Mouse (Mus musculus) hindbrain, postnatal 0 days (tissue): ENCODE data around the gene Abcg8. TPM values are rescaled to one million over a fixed set of nuclear protein-coding genes. Genes with fewer than 3 reads are reported as not detected.

Experiments
- ATAC-seq: fragments of 200-750 bp; cut with Nextera tagmentation; 2 replicates; pipeline ENCODE4 v1.8.0; 2017; ENCODE audit warnings: mild to moderate bottlenecking, moderate TSS enrichment, moderate library complexity
- DNase-seq: peaks from one replicate; pipeline ENCODE4 v3.0.0-alpha.2; 2015; ENCODE audit warnings: low spot score
- H3K27ac ChIP-seq: fragments of 300-500 bp; sonication (generic); 2 replicates; pipeline ENCODE4 v1.5.1; 2014; ENCODE audit warnings: mild to moderate bottlenecking
- H3K27me3 ChIP-seq: fragments of 300-500 bp; sonication (generic); 2 replicates; pipeline ENCODE4 v1.6.1; 2014; ENCODE audit warnings: low read length, mixed read lengths; ENCODE audit not compliant: insufficient read depth
- H3K36me3 ChIP-seq: fragments of 300-500 bp; sonication (generic); 2 replicates; pipeline ENCODE4 v1.6.1; 2014; ENCODE audit warnings: low read length, mixed read lengths; ENCODE audit not compliant: insufficient read depth
- H3K4me1 ChIP-seq: fragments of 300-500 bp; sonication (generic); 2 replicates; pipeline ENCODE4 v1.6.1; 2014; ENCODE audit warnings: antibody characterized with exemption, low read length, mixed read lengths; ENCODE audit not compliant: insufficient read depth
- H3K4me2 ChIP-seq: fragments of 300-500 bp; sonication (generic); 2 replicates; pipeline ENCODE4 v1.6.1; 2014; ENCODE audit warnings: low read depth, mild to moderate bottlenecking, low read length, moderate library complexity, mixed read lengths
- H3K4me3 ChIP-seq: fragments of 300-500 bp; sonication (generic); 2 replicates; pipeline ENCODE4 v1.5.1; 2014; ENCODE audit warnings: low read length
- H3K9ac ChIP-seq: fragments of 300-500 bp; sonication (generic); replicated peaks from 2 replicates; pipeline ENCODE4 v1.6.1; 2014; ENCODE audit warnings: mild to moderate bottlenecking, low read length, moderate library complexity, mixed read lengths
- H3K9me3 ChIP-seq: fragments of 300-500 bp; sonication (generic); 2 replicates; pipeline ENCODE4 v1.6.1; 2016; ENCODE audit warnings: low read length, mixed read lengths
- CTCF ChIP-seq: IDR thresholded peaks from 2 replicates; pipeline ENCODE4 v1.5.1; 2016; ENCODE audit warnings: antibody characterized with exemption, control low read depth, low read depth
- WGBS: fragments of 180-500 bp; shearing (Covaris S2); extraction: QIAGEN DNeasy Blood & Tissue Kit; methylation state at CpG from one replicate; pipeline ENCODE4 v1.1.7; 2014; 5-methylcytosine and 5-hydroxymethylcytosine counted together
- polyA plus RNA-seq: library from polyadenylated mRNA; unstranded; fragments of >200 nt; fragmentation: Nextera tagmentation; extraction: Ambion mirVana; gene quantifications from 2 replicates; pipeline ENCODE4 v1.2.1, GENCODE M21; 2015
- total RNA-seq: library from RNA; depleted of rRNA; stranded (reverse); fragments of >200 nt; gene quantifications from 2 replicates; pipeline ENCODE4 v1.2.3, GENCODE M21; 2014

Gene Abcg8
- total and polyA plus RNA-seq, 2 experiments from 2014 or later = not detected

GRCm38 (mm10) chr17:84684284-84684683 is 8.2 kb downstream of the Abcg8 start:
- no peak overlapping the region for H3K4me3 ChIP-seq
- DNase-seq = no peak
- H3K9ac ChIP-seq = no peak overlapping the region
- H3K27me3 ChIP-seq = no peaks in the 10 kb centered on the region
- no peak for ATAC-seq
- no peaks in the 10 kb centered on the region for H3K36me3 ChIP-seq
- H3K4me2 ChIP-seq = no peak overlapping the region
- no peaks in the 10 kb centered on the region for H3K9me3 ChIP-seq
- no peak for TF ChIP-seq CTCF
- WGBS = 38% methylated on average over 6 of the region's 6 CpGs
- no peak overlapping the region for H3K27ac ChIP-seq
- H3K4me1 ChIP-seq = no peaks in the 10 kb centered on the region

GRCm38 (mm10) chr17:84685286-84685685 is 9.2 kb downstream of the Abcg8 start:
- Histone ChIP-seq H3K4me3 (no peak overlapping the region), H3K36me3 (no peaks in the 10 kb centered on the region), H3K9ac (no peak overlapping the region), H3K4me2 (no peak overlapping the region), H3K4me1 (no peaks in the 10 kb centered on the region), H3K9me3 (no peaks in the 10 kb centered on the region), H3K27ac (no peak overlapping the region), H3K27me3 (no peaks in the 10 kb centered on the region)
- 78% methylated on average over 4 of the region's 4 CpGs for WGBS
- ATAC-seq (no peak), DNase-seq (no peak)
- TF ChIP-seq CTCF = no peak

- H3K9ac ChIP-seq = no peak overlapping the region
- no peak overlapping the region for H3K4me2 ChIP-seq
- DNase-seq = no peak
- no peak overlapping the region for H3K4me3 ChIP-seq
- no peak for ATAC-seq
- no peak overlapping the region for H3K27ac ChIP-seq
- WGBS = 72% methylated on average over 5 of the region's 5 CpGs
- H3K27me3 ChIP-seq = no peaks in the 10 kb centered on the region
- H3K36me3 ChIP-seq = no peaks in the 10 kb centered on the region
- no peaks in the 10 kb centered on the region for H3K9me3 ChIP-seq
- H3K4me1 ChIP-seq = no peaks in the 10 kb centered on the region
- no peak for TF ChIP-seq CTCF
Measured at GRCm38 (mm10) chr17:84687994-84688393, 11.9 kb downstream of the Abcg8 start.

GRCm38 (mm10) chr17:84688834-84689233 is 12.7 kb downstream of the Abcg8 start:
- WGBS = 87% methylated on average over 11 of the region's 11 CpGs
- H3K4me2 ChIP-seq = no peak overlapping the region
- no peaks in the 10 kb centered on the region for H3K9me3 ChIP-seq
- no peaks in the 10 kb centered on the region for H3K4me1 ChIP-seq
- no peaks in the 10 kb centered on the region for H3K27me3 ChIP-seq
- ATAC-seq = no peak
- no peak overlapping the region for H3K4me3 ChIP-seq
- DNase-seq = no peak
- H3K9ac ChIP-seq = no peak overlapping the region
- TF ChIP-seq CTCF = no peak
- no peaks in the 10 kb centered on the region for H3K36me3 ChIP-seq
- H3K27ac ChIP-seq = no peak overlapping the region

GRCm38 (mm10) chr17:84689316-84689715 is 13.2 kb downstream of the Abcg8 start:
- Histone ChIP-seq H3K36me3 (no peaks in the 10 kb centered on the region), H3K4me3 (no peak overlapping the region), H3K27me3 (no peaks in the 10 kb centered on the region), H3K9me3 (no peaks in the 10 kb centered on the region), H3K4me2 (no peak overlapping the region), H3K9ac (no peak overlapping the region), H3K27ac (no peak overlapping the region), H3K4me1 (no peaks in the 10 kb centered on the region)
- 84% methylated on average over 5 of the region's 5 CpGs for WGBS
- DNase-seq = no peak
- ATAC-seq = no peak
- TF ChIP-seq CTCF = no peak

- Histone ChIP-seq H3K9me3 (no peaks in the 10 kb centered on the region), H3K4me1 (no peaks in the 10 kb centered on the region), H3K36me3 (no peaks in the 10 kb centered on the region), H3K4me3 (no peak overlapping the region), H3K4me2 (no peak overlapping the region), H3K27ac (no peak overlapping the region), H3K9ac (no peak overlapping the region), H3K27me3 (no peaks in the 10 kb centered on the region; the same call in 1 of the 2 replicates)
- DNase-seq (no peak), ATAC-seq (no peak)
- WGBS = 75% methylated on average over 5 of the region's 5 CpGs
- TF ChIP-seq CTCF = no peak
Measured at GRCm38 (mm10) chr17:84690111-84690510, 14.0 kb downstream of the Abcg8 start.

- no peaks in the 10 kb centered on the region for H3K36me3 ChIP-seq
- H3K4me3 ChIP-seq = no peak overlapping the region
- no peaks in the 10 kb centered on the region for H3K9me3 ChIP-seq
- 76% methylated on average over 2 of the region's 2 CpGs for WGBS
- no peak for TF ChIP-seq CTCF
- no peak overlapping the region for H3K9ac ChIP-seq
- DNase-seq (no peak), ATAC-seq (no peak)
- H3K27me3 ChIP-seq = no peaks in the 10 kb centered on the region; the same call in 1 of the 2 replicates
- H3K4me1 ChIP-seq = no peaks in the 10 kb centered on the region
- H3K27ac ChIP-seq = no peak overlapping the region
- H3K4me2 ChIP-seq = no peak overlapping the region
Measured at GRCm38 (mm10) chr17:84693741-84694140, 17.6 kb downstream of the Abcg8 start.
